13 mouse cellular contexts compared by ENCODE assay signal in the genomic region with DNA sequence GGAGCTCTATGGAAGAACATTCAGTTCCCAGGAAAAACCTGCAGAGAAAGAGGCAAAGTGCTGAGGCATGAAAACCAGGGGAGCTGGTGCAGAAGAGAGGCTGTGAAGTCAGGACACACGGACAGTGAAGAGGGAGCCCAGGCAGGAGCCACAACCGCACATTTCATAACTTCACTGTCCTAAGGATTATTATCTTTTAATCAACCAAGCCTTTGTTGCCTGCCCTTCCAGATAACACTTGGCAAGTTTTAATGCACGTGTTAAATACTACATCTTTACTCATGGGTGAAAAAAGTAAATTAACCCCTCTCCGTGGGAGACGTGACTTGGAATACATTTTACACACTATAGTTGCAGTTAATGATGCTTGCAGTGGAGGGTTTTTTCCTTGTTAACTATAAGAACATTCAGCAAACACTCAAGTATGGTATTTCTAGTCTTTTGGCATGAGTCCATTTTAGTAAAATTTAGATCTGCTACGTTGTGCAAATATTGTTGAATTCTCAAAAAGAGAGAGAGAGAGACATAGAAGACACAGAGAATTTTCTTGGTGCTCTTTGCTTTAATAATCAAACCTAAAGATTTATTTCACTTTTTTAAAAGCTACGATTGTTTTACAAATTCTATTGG. TPM values are rescaled to one million over a fixed set of nuclear protein-coding genes. Genes with fewer than 3 reads are reported as not detected.
A peak's percentile ranks its signal among the peaks of the same experiment; 100 is the strongest.
DNase-seq lines count a peak whose midpoint lies in the region; ATAC-seq and TF ChIP-seq lines count a peak whose summit lies in the region.
"Had no signal": no experiment of that assay in that cellular context is flagged by ENCODE, and none has a peak within 500 bp of the region (broad histone marks: within the 10 kb centered on the region; RNA-seq: fewer than 3 reads in every experiment).

No protein-coding gene starts in this region.

- H3K9ac ChIP-seq in forebrain, postnatal 0 days = no peak overlapping the region
- no peak overlapping the region for H3K9ac ChIP-seq in forebrain, embryonic 16.5 days (replicated peaks; ENCODE audit: low read depth, low read length)
- no peak overlapping the region for H3K9ac ChIP-seq in hindbrain, embryonic 14.5 days
- no peak overlapping the region for H3K9ac ChIP-seq in hindbrain, postnatal 0 days (replicated peaks; ENCODE audit: low read length)
- no peak overlapping the region for H3K9ac ChIP-seq in midbrain, embryonic 13.5 days (replicated peaks)
- H3K9ac ChIP-seq in stomach, postnatal 0 days (ENCODE audit: low read length) = no peak overlapping the region

- H3K27me3 ChIP-seq in forebrain, postnatal 0 days (ENCODE audit: insufficient read depth, low read length) = no peaks in the 10 kb centered on the region
- no peaks in the 10 kb centered on the region for H3K27me3 ChIP-seq in forebrain, embryonic 16.5 days (replicated peaks; ENCODE audit: control insufficient read depth, insufficient read depth, low read length)
- H3K27me3 ChIP-seq in hindbrain, embryonic 14.5 days (ENCODE audit: control insufficient read depth, insufficient read depth, low read length) = no peaks in the 10 kb centered on the region
- no peaks in the 10 kb centered on the region for H3K27me3 ChIP-seq in hindbrain, postnatal 0 days (ENCODE audit: insufficient read depth, low read length)
- 0 out of 2 replicates have a peak, but pooled peaks cover 10% of the 10 kb centered on the region for H3K27me3 ChIP-seq in midbrain, embryonic 10.5 days (ENCODE audit: low read depth, poor library complexity, severe bottlenecking)
- H3K27me3 ChIP-seq in midbrain, embryonic 13.5 days = 0 out of 2 replicates have a peak, but pooled peaks cover 3% of the 10 kb centered on the region
- H3K27me3 ChIP-seq in stomach, postnatal 0 days (ENCODE audit: control insufficient read depth, insufficient read depth, low read length) = no peaks in the 10 kb centered on the region

- DNase-seq in forebrain, postnatal 0 days = no peak
- DNase-seq in hindbrain, embryonic 14.5 days (ENCODE audit: low spot score) = no peak
- no peak for DNase-seq in hindbrain, postnatal 0 days (ENCODE audit: low spot score)
- DNase-seq in midbrain, embryonic 10.5 days (ENCODE audit: low spot score) = no peak
- no peak for DNase-seq in stomach, postnatal 0 days (ENCODE audit: low spot score)
- no peak for DNase-seq in left cerebral cortex, postnatal 4 days
- DNase-seq: cerebellum, postnatal 25 days; kidney, postnatal 36 days; lung, postnatal 14 days; thymus, adult 2 months had no signal

- H3K4me2 ChIP-seq in forebrain, postnatal 0 days (ENCODE audit: low read depth) = peak overlapping the region; percentile 1; the same call in 1 of the 2 replicates
- H3K4me2 ChIP-seq in forebrain, embryonic 16.5 days (ENCODE audit: low read length) = no peak overlapping the region
- peak overlapping the region; percentile 96; the same call in 1 of the 2 replicates for H3K4me2 ChIP-seq in hindbrain, embryonic 14.5 days (replicated peaks)
- no peak overlapping the region for H3K4me2 ChIP-seq in hindbrain, postnatal 0 days (ENCODE audit: low read depth, low read length)
- no peak overlapping the region for H3K4me2 ChIP-seq in midbrain, embryonic 13.5 days (replicated peaks)
- peak overlapping the region; percentile 43 for H3K4me2 ChIP-seq in stomach, postnatal 0 days (replicated peaks; ENCODE audit: low read depth)

- WGBS in forebrain, postnatal 0 days = 52% methylated on average over 7 of the region's 7 CpGs
- WGBS in forebrain, embryonic 16.5 days = 48% methylated on average over 7 of the region's 7 CpGs
- WGBS in hindbrain, embryonic 14.5 days = 66% methylated on average over 7 of the region's 7 CpGs
- WGBS in hindbrain, postnatal 0 days = 56% methylated on average over 7 of the region's 7 CpGs
- WGBS in midbrain, embryonic 10.5 days = 86% methylated on average over 7 of the region's 7 CpGs
- WGBS in midbrain, embryonic 13.5 days = 71% methylated on average over 7 of the region's 7 CpGs
- WGBS in stomach, postnatal 0 days = 40% methylated on average over 7 of the region's 7 CpGs

- H3K27ac ChIP-seq in forebrain, postnatal 0 days (ENCODE audit: low read depth, low read length) = no peak overlapping the region
- H3K27ac ChIP-seq in forebrain, embryonic 16.5 days (ENCODE audit: low read length) = no peak overlapping the region
- H3K27ac ChIP-seq in hindbrain, embryonic 14.5 days = no peak overlapping the region
- no peak overlapping the region for H3K27ac ChIP-seq in hindbrain, postnatal 0 days
- 0 out of 2 replicates have a peak overlapping the region, but pooled peaks have one; percentile 23 for H3K27ac ChIP-seq in midbrain, embryonic 10.5 days (replicated peaks)
- no peak overlapping the region for H3K27ac ChIP-seq in midbrain, embryonic 13.5 days
- peak overlapping the region; percentile 40; the same call in 1 of the 2 replicates for H3K27ac ChIP-seq in stomach, postnatal 0 days (replicated peaks)

- H3K9me3 ChIP-seq in forebrain, postnatal 0 days (ENCODE audit: low read length) = no peaks in the 10 kb centered on the region
- H3K9me3 ChIP-seq in forebrain, embryonic 16.5 days (ENCODE audit: control insufficient read depth, low read length) = no peaks in the 10 kb centered on the region
- H3K9me3 ChIP-seq in hindbrain, embryonic 14.5 days (ENCODE audit: control insufficient read depth, low read length) = no peaks in the 10 kb centered on the region
- no peaks in the 10 kb centered on the region for H3K9me3 ChIP-seq in hindbrain, postnatal 0 days (ENCODE audit: low read length)
- H3K9me3 ChIP-seq in midbrain, embryonic 10.5 days (replicated peaks) = no peaks in the 10 kb centered on the region
- H3K9me3 ChIP-seq in midbrain, embryonic 13.5 days = no peaks in the 10 kb centered on the region
- H3K9me3 ChIP-seq in stomach, postnatal 0 days (ENCODE audit: control insufficient read depth, low read length) = no peaks in the 10 kb centered on the region

- no peaks in the 10 kb centered on the region for H3K36me3 ChIP-seq in forebrain, postnatal 0 days (ENCODE audit: insufficient read depth)
- no peaks in the 10 kb centered on the region for H3K36me3 ChIP-seq in forebrain, embryonic 16.5 days (ENCODE audit: control insufficient read depth, insufficient read depth)
- H3K36me3 ChIP-seq in hindbrain, embryonic 14.5 days (replicated peaks; ENCODE audit: control insufficient read depth, insufficient read depth) = no peaks in the 10 kb centered on the region
- no peaks in the 10 kb centered on the region for H3K36me3 ChIP-seq in hindbrain, postnatal 0 days (ENCODE audit: insufficient read depth, low read length)
- peaks cover 35% of the 10 kb centered on the region for H3K36me3 ChIP-seq in midbrain, embryonic 10.5 days
- no peaks in the 10 kb centered on the region for H3K36me3 ChIP-seq in midbrain, embryonic 13.5 days
- H3K36me3 ChIP-seq in stomach, postnatal 0 days (ENCODE audit: control insufficient read depth, insufficient read depth, low read length) = no peaks in the 10 kb centered on the region

- intact Hi-C loops in left cerebral cortex, postnatal 4 days (cut with DNase I) = loop anchor here (10.0 kb wide), 1 partner anchor 75 kb away; no protein-coding TSS in a partner anchor

- H3K4me1 ChIP-seq in forebrain, postnatal 0 days (ENCODE audit: insufficient read depth) = 0 out of 2 replicates have a peak, but pooled peaks cover 5% of the 10 kb centered on the region
- H3K4me1 ChIP-seq in forebrain, embryonic 16.5 days (replicated peaks; ENCODE audit: control insufficient read depth, insufficient read depth, low read length) = peaks cover 19% of the 10 kb centered on the region
- H3K4me1 ChIP-seq in hindbrain, embryonic 14.5 days (replicated peaks; ENCODE audit: control insufficient read depth, insufficient read depth, low read length) = peaks cover 32% of the 10 kb centered on the region
- H3K4me1 ChIP-seq in hindbrain, postnatal 0 days (ENCODE audit: insufficient read depth, low read length) = peaks cover 4% of the 10 kb centered on the region; the same call in 1 of the 2 replicates
- peaks cover 43% of the 10 kb centered on the region for H3K4me1 ChIP-seq in midbrain, embryonic 10.5 days
- H3K4me1 ChIP-seq in midbrain, embryonic 13.5 days (replicated peaks) = peaks cover 29% of the 10 kb centered on the region
- peaks cover 2% of the 10 kb centered on the region; the same call in 1 of the 2 replicates for H3K4me1 ChIP-seq in stomach, postnatal 0 days (replicated peaks; ENCODE audit: control insufficient read depth, insufficient read depth)

- H3K4me3 ChIP-seq in forebrain, postnatal 0 days (ENCODE audit: low read depth, low read length) = no peak overlapping the region
- no peak overlapping the region for H3K4me3 ChIP-seq in forebrain, embryonic 16.5 days (replicated peaks; ENCODE audit: low read length)
- H3K4me3 ChIP-seq in hindbrain, embryonic 14.5 days (replicated peaks; ENCODE audit: low read length) = no peak overlapping the region
- no peak overlapping the region for H3K4me3 ChIP-seq in hindbrain, postnatal 0 days (ENCODE audit: low read length)
- no peak overlapping the region for H3K4me3 ChIP-seq in midbrain, embryonic 10.5 days
- no peak overlapping the region for H3K4me3 ChIP-seq in midbrain, embryonic 13.5 days (replicated peaks)
- H3K4me3 ChIP-seq in stomach, postnatal 0 days (ENCODE audit: low read depth, low read length) = no peak overlapping the region
- H3K4me3 ChIP-seq: erythroblast, embryonic 14.5 days had no signal

- no peak for TF ChIP-seq CTCF in forebrain, postnatal 0 days (IDR thresholded peaks at IDR 0.05; ENCODE audit: low read depth)
- no peak for TF ChIP-seq CTCF in hindbrain, postnatal 0 days (IDR thresholded peaks at IDR 0.05; ENCODE audit: low read depth)
- TF ChIP-seq CTCF in stomach, postnatal 0 days (IDR thresholded peaks at IDR 0.05; ENCODE audit: low read depth) = no peak

- no peak for ATAC-seq in forebrain, postnatal 0 days
- ATAC-seq in forebrain, embryonic 16.5 days = no peak
- ATAC-seq in hindbrain, embryonic 14.5 days (ENCODE audit: low FRiP score) = no peak
- ATAC-seq in hindbrain, postnatal 0 days = no peak
- ATAC-seq in midbrain, embryonic 13.5 days = no peak
- no peak for ATAC-seq in stomach, postnatal 0 days (ENCODE audit: low FRiP score, low TSS enrichment)

- no peak for TF ChIP-seq EP300 in stomach, postnatal 0 days (optimal IDR thresholded peaks at IDR 0.05)

RNA-seq across cellular contexts. Expression of a gene that starts 3.1 kb away (rescaled TPM):
- total RNA-seq in forebrain, postnatal 0 days (2014; rRNA removed) = 62.6 and 78.3 TPM in 2 replicates
- polyA plus RNA-seq in forebrain, postnatal 0 days (2015; fragmentation: Nextera tagmentation; extraction: Ambion mirVana) = 67.2 and 67.5 TPM in 2 replicates
- polyA plus RNA-seq in forebrain, embryonic 16.5 days (2015; fragmentation: Nextera tagmentation; extraction: Ambion mirVana) = 75.6 and 105 TPM in 2 replicates
- 111 and 126 TPM in 2 replicates for polyA plus RNA-seq in hindbrain, embryonic 14.5 days (2014; fragmentation: Nextera tagmentation; extraction: Ambion mirVana)
- 53.1 and 53.5 TPM in 2 replicates for total RNA-seq in hindbrain, postnatal 0 days (2014; rRNA removed)
- polyA plus RNA-seq in hindbrain, postnatal 0 days (2015; fragmentation: Nextera tagmentation; extraction: Ambion mirVana) = 71.5 and 71.8 TPM in 2 replicates
- 168 and 195 TPM in 2 replicates for polyA plus RNA-seq in midbrain, embryonic 10.5 days (2016; fragmentation: Nextera tagmentation; extraction: Ambion mirVana)
- 98.9 and 99.0 TPM in 2 replicates for polyA plus RNA-seq in midbrain, embryonic 13.5 days (2015; fragmentation: Nextera tagmentation; extraction: Ambion mirVana)
- polyA plus RNA-seq in stomach, postnatal 0 days (2015; fragmentation: Nextera tagmentation; extraction: Ambion mirVana) = 238 and 254 TPM in 2 replicates
- 10 to 100 TPM; 66.2 to 75.2 TPM for total RNA-seq in left cerebral cortex, postnatal 4 days (2021)

Comparison
In these comparisons a context has a peak if more than half of its experiments do, and no peak if none do; other contexts are left out.
1. H3K27ac ChIP-seq: peak in midbrain, embryonic 10.5 days (single experiment) and stomach, postnatal 0 days (single experiment); none in forebrain, postnatal 0 days (single experiment), forebrain, embryonic 16.5 days (single experiment), hindbrain, embryonic 14.5 days (single experiment), hindbrain, postnatal 0 days (single experiment) and midbrain, embryonic 13.5 days (single experiment).
2. H3K4me2 ChIP-seq: peak in forebrain, postnatal 0 days (single experiment), hindbrain, embryonic 14.5 days (single experiment) and stomach, postnatal 0 days (single experiment); none in forebrain, embryonic 16.5 days (single experiment), hindbrain, postnatal 0 days (single experiment) and midbrain, embryonic 13.5 days (single experiment).